Mouse (Mus musculus): ENCODE results near the gene Gm20695. TPM values are rescaled to one million over a fixed set of nuclear protein-coding genes. Genes with fewer than 3 reads are reported as not detected.

Gene Gm20695
- total RNA-seq, 2 experiments from 2014 or later, result 0.41 TPM; not detected in 1

- no peak for DNase-seq (ENCODE audit: low spot score in 2 of 2)
- intact Hi-C loops (cut with DNase I), result no loop called here
Measured at GRCm38 (mm10) chr16:3965534-3965933, 81.1 kb downstream of the Gm20695 start.

Small RNA genes lying within 50 kb of the gene (microRNA-seq; reads per million reads assigned to microRNA genes)
- gene Gm23493, result 0 reads per million in 2 experiments

Other genes with a start within 250 kb of the Gm20695 start
- not detected for gene Mefv, start 166.6 kb upstream of the Gm20695 start, total RNA-seq (2021)
- gene Zfp263, start 140.6 kb upstream of the Gm20695 start, total RNA-seq (2021), result 10 to 100 TPM; 14.8 to 19.4 TPM
- gene Olfr15, start 53.8 kb upstream of the Gm20695 start, total RNA-seq (2021), result not detected
- 1 to 10 TPM; 4.7 to 5.0 TPM for gene Zfp174, start 37.4 kb upstream of the Gm20695 start, total RNA-seq (2021)
- 100 to 1,000 TPM; 126 to 140 TPM for gene Naa60, start 12.3 kb upstream of the Gm20695 start, total RNA-seq (2021)
- gene Zfp597, start 87 bp upstream of the Gm20695 start, total RNA-seq (2021), result 10 to 100 TPM; 23.8 to 24.5 TPM
- gene 1700037C18Rik, start 24.0 kb downstream of the Gm20695 start, total RNA-seq (2021), result 10 to 100 TPM in 1 of 2 experiments, 1 to 10 TPM in 1; 4.9 to 11.0 TPM
- gene Cluap1, start 24.2 kb downstream of the Gm20695 start, total RNA-seq (2021), result 10 to 100 TPM; 27.0 to 29.9 TPM
- 1 to 10 TPM; 1.8 to 2.2 TPM for gene Nlrc3, start 92.0 kb downstream of the Gm20695 start, total RNA-seq (2021)
- gene Slx4, start 119.1 kb downstream of the Gm20695 start, total RNA-seq (2021), result 10 to 100 TPM; 49.7 to 56.8 TPM
- not detected for gene Dnase1, start 152.3 kb downstream of the Gm20695 start, total RNA-seq (2021)
- 10 to 100 TPM; 66.0 to 68.7 TPM for gene Trap1, start 193.2 kb downstream of the Gm20695 start, total RNA-seq (2021)